Comparison of ENCODE assay signal across 8 mouse cellular contexts in genomic region chr6:124915160-124915941, GRCm38 (mm10). TPM values are rescaled to one million over a fixed set of nuclear protein-coding genes. Genes with fewer than 3 reads are reported as not detected.
A peak's percentile ranks its signal among the peaks of the same experiment; 100 is the strongest.
DNase-seq lines count a peak whose midpoint lies in the region; ATAC-seq and TF ChIP-seq lines count a peak whose summit lies in the region.

No protein-coding gene starts in this region.

- peak overlapping the region; percentile 93 for H3K4me3 ChIP-seq in intestine, embryonic 16.5 days (ENCODE audit: low read length)
- H3K4me3 ChIP-seq in liver, postnatal 0 days (ENCODE audit: low read depth, low read length) = peak overlapping the region; percentile 78
- H3K4me3 ChIP-seq in thymus, adult 2 months (ENCODE audit: control insufficient read depth, insufficient read depth, low read length) = no peak overlapping the region; the same call in 1 of the 2 replicates

- peak overlapping the region; percentile 99; the same call in 1 of the 2 replicates for H3K27ac ChIP-seq in intestine, embryonic 16.5 days (ENCODE audit: low read length)
- H3K27ac ChIP-seq in liver, postnatal 0 days (ENCODE audit: low read depth) = peak overlapping the region; percentile 96
- no peak overlapping the region for H3K27ac ChIP-seq in thymus, adult 2 months (ENCODE audit: control insufficient read depth, insufficient read depth, low read length)

- H3K36me3 ChIP-seq in intestine, embryonic 16.5 days (ENCODE audit: control insufficient read depth, insufficient read depth, low read length) = peaks cover 17% of the 10 kb centered on the region
- H3K36me3 ChIP-seq in liver, postnatal 0 days (replicated peaks; ENCODE audit: insufficient read depth, low read length) = peaks cover 12% of the 10 kb centered on the region; the same call in 1 of the 2 replicates
- H3K36me3 ChIP-seq in thymus, adult 2 months (ENCODE audit: control insufficient read depth, insufficient read depth, low read length) = peaks cover 12% of the 10 kb centered on the region

- no peak for TF ChIP-seq EP300 in liver, postnatal 0 days (IDR thresholded peaks at IDR 0.05; ENCODE audit: low read depth)

- peak overlapping the region; percentile 98 for H3K9ac ChIP-seq in intestine, embryonic 16.5 days (ENCODE audit: low read depth, low read length)
- H3K9ac ChIP-seq in liver, postnatal 0 days (replicated peaks) = peak overlapping the region; percentile 85

- ATAC-seq in intestine, embryonic 16.5 days = no peak
- ATAC-seq in liver, postnatal 0 days = no peak

- peak; percentile 50 for DNase-seq in cerebellum, adult 11 months
- DNase-seq in cerebellum, postnatal 4 days (ENCODE audit: low spot score in 2 of 2) = no peak
- DNase-seq in urinary bladder, postnatal 14 days (ENCODE audit: low spot score) = peak; percentile 73
- no peak for DNase-seq in urinary bladder, postnatal 10 days (ENCODE audit: low spot score)
- no peak for DNase-seq in liver, postnatal 0 days
- DNase-seq in yolk sac, embryonic 10.5 days (ENCODE audit: low spot score) = peak; percentile 73
- DNase-seq in thymus, adult 2 months = no peak

- 17% methylated on average over 22 of the region's 22 CpGs for WGBS in intestine, embryonic 16.5 days
- WGBS in liver, postnatal 0 days (ENCODE audit: insufficient replicate concordance) = 38% methylated on average over 21 of the region's 22 CpGs
- WGBS in thymus, adult 2 months = 88% methylated on average over 22 of the region's 22 CpGs

- peaks cover 56% of the 10 kb centered on the region for H3K4me1 ChIP-seq in intestine, embryonic 16.5 days (ENCODE audit: control insufficient read depth, insufficient read depth, low read length)
- H3K4me1 ChIP-seq in liver, postnatal 0 days (ENCODE audit: insufficient read depth) = peaks cover 22% of the 10 kb centered on the region
- H3K4me1 ChIP-seq in thymus, adult 2 months (replicated peaks; ENCODE audit: control insufficient read depth, insufficient read depth, low read length) = peaks cover 59% of the 10 kb centered on the region

- H3K4me2 ChIP-seq in intestine, embryonic 16.5 days (ENCODE audit: low read depth, low read length) = peak overlapping the region; percentile 93
- H3K4me2 ChIP-seq in liver, postnatal 0 days (ENCODE audit: low read depth, low read length) = peak overlapping the region; percentile 77

- H3K9me3 ChIP-seq in intestine, embryonic 16.5 days (ENCODE audit: control insufficient read depth, low read length) = no peaks in the 10 kb centered on the region
- no peaks in the 10 kb centered on the region for H3K9me3 ChIP-seq in liver, postnatal 0 days (ENCODE audit: low read length)

- no peak for TF ChIP-seq POLR2A in thymus, adult 2 months (IDR thresholded peaks at IDR 0.05; ENCODE audit: control insufficient read depth, extremely low read depth, insufficient read depth, low read length, poor library complexity)

- no peak for TF ChIP-seq CTCF in liver, postnatal 0 days (IDR thresholded peaks at IDR 0.05; ENCODE audit: low read depth)
- no peak for TF ChIP-seq CTCF in thymus, adult 2 months (IDR thresholded peaks at IDR 0.05; ENCODE audit: borderline replicate concordance, control insufficient read depth, extremely low read depth, insufficient read depth, low read length, poor library complexity)

- peaks cover 4% of the 10 kb centered on the region; the same call in 1 of the 2 replicates for H3K27me3 ChIP-seq in intestine, embryonic 16.5 days (replicated peaks; ENCODE audit: control insufficient read depth, insufficient read depth, low read length)
- peaks cover 41% of the 10 kb centered on the region for H3K27me3 ChIP-seq in liver, postnatal 0 days (ENCODE audit: insufficient read depth, low read length)
- H3K27me3 ChIP-seq in thymus, adult 2 months (ENCODE audit: control insufficient read depth, insufficient read depth, low read length) = no peaks in the 10 kb centered on the region

RNA-seq across cellular contexts. Expression of gene Lag3, which starts 3.8 kb away (rescaled TPM):
- polyA plus RNA-seq in intestine, embryonic 16.5 days (2015; fragmentation: Nextera tagmentation; extraction: Ambion mirVana) = 1.9 TPM in 2 replicates
- 0.33 and 0.40 TPM in 2 replicates for polyA plus RNA-seq in liver, postnatal 0 days (2015; fragmentation: Nextera tagmentation; extraction: Ambion mirVana)
- polyA plus RNA-seq in thymus, adult 2 months (2012; rRNA removed) = 27.7 and 30.1 TPM in 2 replicates

RNA-seq across cellular contexts. Expression of gene Ptms, which starts 4.6 kb away (rescaled TPM):
- 87.8 and 173 TPM in 2 replicates for polyA plus RNA-seq in intestine, embryonic 16.5 days (2015; fragmentation: Nextera tagmentation; extraction: Ambion mirVana)
- polyA plus RNA-seq in liver, postnatal 0 days (2015; fragmentation: Nextera tagmentation; extraction: Ambion mirVana) = 116 and 145 TPM in 2 replicates
- polyA plus RNA-seq in thymus, adult 2 months (2012; rRNA removed) = 1,595 and 1,797 TPM in 2 replicates

RNA-seq across cellular contexts. Expression of gene Mlf2, which starts 15.8 kb away (rescaled TPM):
- 296 and 299 TPM in 2 replicates for polyA plus RNA-seq in intestine, embryonic 16.5 days (2015; fragmentation: Nextera tagmentation; extraction: Ambion mirVana)
- 119 and 136 TPM in 2 replicates for polyA plus RNA-seq in liver, postnatal 0 days (2015; fragmentation: Nextera tagmentation; extraction: Ambion mirVana)
- 404 and 428 TPM in 2 replicates for polyA plus RNA-seq in thymus, adult 2 months (2012; rRNA removed)

RNA-seq across cellular contexts. Expression of gene Cd4, which starts 27.3 kb away (rescaled TPM):
- polyA plus RNA-seq in intestine, embryonic 16.5 days (2015; fragmentation: Nextera tagmentation; extraction: Ambion mirVana) = 0.44 and 0.70 TPM in 2 replicates
- 0.14 and 0.24 TPM in 2 replicates for polyA plus RNA-seq in liver, postnatal 0 days (2015; fragmentation: Nextera tagmentation; extraction: Ambion mirVana)
- polyA plus RNA-seq in thymus, adult 2 months (2012; rRNA removed) = 549 and 565 TPM in 2 replicates

RNA-seq across cellular contexts. Expression of gene Cops7a, which starts 50.0 kb away (rescaled TPM):
- polyA plus RNA-seq in intestine, embryonic 16.5 days (2015; fragmentation: Nextera tagmentation; extraction: Ambion mirVana) = 170 and 176 TPM in 2 replicates
- 61.0 TPM in 2 replicates for polyA plus RNA-seq in liver, postnatal 0 days (2015; fragmentation: Nextera tagmentation; extraction: Ambion mirVana)
- 168 and 199 TPM in 2 replicates for polyA plus RNA-seq in thymus, adult 2 months (2012; rRNA removed)

Comparison
In these comparisons a context has a peak if more than half of its experiments do, and no peak if none do; other contexts are left out.
1. DNase-seq: peak in cerebellum, adult 11 months (single experiment), urinary bladder, postnatal 14 days (single experiment) and yolk sac, embryonic 10.5 days (single experiment); none in cerebellum, postnatal 4 days (0 of 2), urinary bladder, postnatal 10 days (single experiment), liver, postnatal 0 days (single experiment) and thymus, adult 2 months (single experiment).